Mouse (Mus musculus) hematopoietic multipotent progenitor cell, adult 10-12 weeks (in vitro differentiated cells): Measurements from ENCODE around the gene Olfr32. TPM values are rescaled to one million over a fixed set of nuclear protein-coding genes. Genes with fewer than 3 reads are reported as not detected.

ENCODE experiments used
- polyA plus RNA-seq: library from polyadenylated mRNA; stranded (reverse); fragments of >175 nt; gene quantifications from 2 replicates; pipeline ENCODE4 v1.2.3, GENCODE M21; 2012; ENCODE audit warnings: low replicate concordance

Gene Olfr32
- not detected in 2 replicates for polyA plus RNA-seq

DNA sequence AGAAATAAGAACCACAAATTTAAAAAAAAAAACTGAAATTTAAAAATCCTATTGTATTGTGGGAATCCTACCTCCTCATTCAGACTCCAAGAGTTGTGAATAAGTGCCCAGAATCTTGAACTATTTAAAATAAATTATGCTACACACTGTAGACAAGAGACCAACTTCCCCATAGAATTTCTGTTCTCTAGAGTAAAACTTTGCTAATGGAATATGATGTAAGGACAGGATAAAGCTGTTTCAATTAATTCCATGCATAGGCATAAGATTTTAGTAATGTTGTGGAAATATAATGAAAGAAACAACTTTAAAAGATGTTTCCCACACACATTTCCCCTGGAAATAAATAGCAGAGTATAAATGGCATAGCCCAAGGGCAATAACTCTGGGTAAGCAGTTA, at the start of gene Olfr32:
Olfr32 (minus strand) TSS at position 101 of the 400 bp plus-strand sequence.

GRCm38 (mm10) chr2:90152991-90153390, 10.9 kb upstream of the Olfr32 start, which contains the start of gene Olfr1270:
Gene Olfr1270 (minus strand): TSS chr2:90153091.

DNA sequence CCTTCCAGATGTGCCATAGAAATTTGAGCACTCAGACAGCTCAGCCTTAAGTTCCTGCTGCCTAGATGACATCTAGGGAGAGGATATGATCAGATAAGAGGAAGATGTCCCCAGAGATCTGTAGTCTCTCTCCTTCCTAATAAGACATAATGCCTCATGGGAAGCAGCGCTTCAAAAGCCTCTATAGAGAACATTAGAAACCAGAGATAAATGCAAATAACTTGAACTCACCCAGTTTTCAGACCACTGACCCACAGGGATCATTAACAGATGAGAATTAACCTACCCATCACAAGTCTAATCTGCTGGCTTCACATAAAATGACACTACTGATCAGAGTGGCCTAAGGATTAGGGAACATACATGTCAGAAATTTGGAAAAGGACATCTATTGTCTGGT, 20.8 kb downstream of the Olfr32 start, which contains the start of gene Olfr1269:
Olfr1269 (minus strand) TSS at position 101 of the 400 bp plus-strand sequence.

Other genes with a start within 250 kb of the Olfr32 start
- not detected in 2 replicates for gene Olfr1258, start 215.0 kb downstream of the Olfr32 start, polyA plus RNA-seq
- gene Olfr1259, start 193.6 kb downstream of the Olfr32 start, polyA plus RNA-seq, result not detected in 2 replicates
- gene Olfr1260, start 168.0 kb downstream of the Olfr32 start, polyA plus RNA-seq, result not detected in 2 replicates
- gene Olfr1261, start 151.1 kb downstream of the Olfr32 start, polyA plus RNA-seq, result not detected in 2 replicates
- not detected in 2 replicates for gene Olfr1262, start 142.2 kb downstream of the Olfr32 start, polyA plus RNA-seq
- not detected in 2 replicates for gene Olfr1263, start 130.2 kb downstream of the Olfr32 start, polyA plus RNA-seq
- gene Olfr1264, start 116.7 kb downstream of the Olfr32 start, polyA plus RNA-seq, result not detected in 2 replicates
- gene Olfr1265, start 107.0 kb downstream of the Olfr32 start, polyA plus RNA-seq, result not detected in 2 replicates
- gene Olfr140, start 78.7 kb downstream of the Olfr32 start, polyA plus RNA-seq, result not detected in 2 replicates
- gene Olfr1269, start 20.9 kb downstream of the Olfr32 start, polyA plus RNA-seq, result not detected in 2 replicates
- gene Olfr1270, start 10.8 kb upstream of the Olfr32 start, polyA plus RNA-seq, result not detected in 2 replicates
- not detected in 2 replicates for gene Olfr1506, start 82.2 kb upstream of the Olfr32 start, polyA plus RNA-seq
- not detected in 2 replicates for gene Olfr142, start 115.3 kb upstream of the Olfr32 start, polyA plus RNA-seq
- gene Olfr1271, start 128.7 kb upstream of the Olfr32 start, polyA plus RNA-seq, result not detected in 2 replicates
- not detected in 2 replicates for gene Olfr1272, start 150.5 kb upstream of the Olfr32 start, polyA plus RNA-seq
- gene Gm13769, start 179.9 kb upstream of the Olfr32 start, polyA plus RNA-seq, result not detected in 2 replicates